ENCODE assay signal across 8 mouse cellular contexts in the genomic region with DNA sequence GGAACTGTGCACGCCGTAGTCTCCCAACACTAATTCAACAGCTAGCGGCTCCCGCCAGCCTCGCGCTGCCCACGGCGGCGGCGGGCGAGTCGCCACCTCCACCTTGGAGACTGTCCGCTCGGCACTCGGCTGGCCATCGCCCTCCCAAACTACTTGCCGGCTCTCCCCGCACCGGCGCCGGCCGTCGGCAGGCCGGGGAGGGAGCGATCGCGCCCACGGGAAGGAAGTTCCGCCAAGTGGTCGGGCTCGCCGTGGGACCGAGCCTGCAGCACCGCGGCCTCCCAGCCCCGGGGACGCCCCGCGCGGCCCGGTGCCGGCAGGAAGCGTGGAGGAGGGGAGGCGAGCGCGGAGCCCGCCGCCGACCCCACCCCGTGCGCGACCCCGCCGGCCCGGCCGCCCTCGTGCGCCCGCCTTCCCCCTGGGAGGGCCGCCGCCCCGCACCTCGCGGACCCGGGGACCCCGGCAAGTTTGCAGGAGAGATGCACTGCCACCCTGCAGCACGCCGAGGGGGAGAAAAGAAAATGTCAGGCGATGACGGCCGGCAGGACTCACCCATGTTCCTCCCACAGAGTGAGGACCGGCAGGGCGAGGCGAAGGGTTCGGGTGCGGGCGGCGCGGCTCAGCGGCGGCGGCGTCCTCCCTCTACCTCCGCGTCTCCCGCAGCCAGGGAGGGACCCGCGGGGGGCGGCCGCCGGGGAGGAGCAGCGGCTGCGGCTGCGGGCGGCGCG. TPM values are rescaled to one million over a fixed set of nuclear protein-coding genes. Genes with fewer than 3 reads are reported as not detected.
A peak's percentile ranks its signal among the peaks of the same experiment; 100 is the strongest.
DNase-seq lines count a peak whose midpoint lies in the region; ATAC-seq and TF ChIP-seq lines count a peak whose summit lies in the region.

A gene (minus strand): TSS at position 718 of the 728 bp plus-strand sequence.

- peaks cover 7% of the 10 kb centered on the region; the same call in 1 of the 2 replicates for H3K79me2 ChIP-seq in CH12.LX (replicated peaks; ENCODE audit: control insufficient read depth, extremely low read depth, insufficient read depth, poor library complexity, severe bottlenecking)

- no peaks in the 10 kb centered on the region for H3K27me3 ChIP-seq in CH12.LX (replicated peaks)
- H3K27me3 ChIP-seq in forebrain, embryonic 13.5 days: no peaks in the 10 kb centered on the region; the same call in 1 of the 2 replicates
- H3K27me3 ChIP-seq in heart, postnatal 0 days (ENCODE audit: control insufficient read depth, insufficient read depth, low read length): no peaks in the 10 kb centered on the region
- H3K27me3 ChIP-seq in liver, postnatal 0 days (ENCODE audit: insufficient read depth, low read length): no peaks in the 10 kb centered on the region
- H3K27me3 ChIP-seq in neural tube, embryonic 13.5 days: no peaks in the 10 kb centered on the region
- 0 out of 2 replicates have a peak, but pooled peaks cover 2% of the 10 kb centered on the region for H3K27me3 ChIP-seq in testis, adult 2 months (ENCODE audit: control insufficient read depth, insufficient read depth, low read length)

- H3K27ac ChIP-seq in CH12.LX (ENCODE audit: insufficient read depth, low read depth): peak within 1 kb of the TSS; percentile 85
- peak within 1 kb of the TSS; percentile 95 for H3K27ac ChIP-seq in forebrain, embryonic 13.5 days
- peak within 1 kb of the TSS; percentile 99 for H3K27ac ChIP-seq in heart, postnatal 0 days (ENCODE audit: low read depth)
- peak within 1 kb of the TSS; percentile 88 for H3K27ac ChIP-seq in liver, postnatal 0 days (ENCODE audit: low read depth)
- H3K27ac ChIP-seq in neural tube, embryonic 13.5 days (replicated peaks): peak within 1 kb of the TSS; percentile 99
- peak within 1 kb of the TSS; percentile 80 for H3K27ac ChIP-seq in testis, adult 2 months (ENCODE audit: control insufficient read depth, insufficient read depth, low read depth, low read length)

- H3K4me1 ChIP-seq in CH12.LX (ENCODE audit: control insufficient read depth in 1 of 2, insufficient read depth in 2 of 2): peaks cover 2 to 28% of the 10 kb centered on the region in 2 experiments
- peaks cover 17% of the 10 kb centered on the region for H3K4me1 ChIP-seq in forebrain, embryonic 13.5 days
- peaks cover 3% of the 10 kb centered on the region; the same call in 1 of the 2 replicates for H3K4me1 ChIP-seq in heart, postnatal 0 days (ENCODE audit: control insufficient read depth, insufficient read depth)
- 0 out of 2 replicates have a peak, but pooled peaks cover 2% of the 10 kb centered on the region for H3K4me1 ChIP-seq in liver, postnatal 0 days (ENCODE audit: insufficient read depth)
- H3K4me1 ChIP-seq in neural tube, embryonic 13.5 days (replicated peaks): peaks cover 29% of the 10 kb centered on the region
- H3K4me1 ChIP-seq in testis, adult 2 months (ENCODE audit: control insufficient read depth, insufficient read depth, low read length): peaks cover 4% of the 10 kb centered on the region

- H3K4me2 ChIP-seq in CH12.LX (ENCODE audit: insufficient read depth, low read depth, poor library complexity, severe bottlenecking): peak within 1 kb of the TSS; percentile 64; the same call in 1 of the 2 replicates
- peak within 1 kb of the TSS; percentile 79 for H3K4me2 ChIP-seq in forebrain, embryonic 13.5 days
- peak within 1 kb of the TSS; percentile 99 for H3K4me2 ChIP-seq in heart, postnatal 0 days (ENCODE audit: low read depth, low read length)
- H3K4me2 ChIP-seq in liver, postnatal 0 days (ENCODE audit: low read depth, low read length): peak within 1 kb of the TSS; percentile 99
- H3K4me2 ChIP-seq in neural tube, embryonic 13.5 days: peak within 1 kb of the TSS; percentile 82

- H3K36me3 ChIP-seq in CH12.LX (replicated peaks in 1 of 2; ENCODE audit: control insufficient read depth in 1 of 2, insufficient read depth in 1 of 2, low read length in 1 of 2): no peaks in the 10 kb centered on the region
- no peaks in the 10 kb centered on the region for H3K36me3 ChIP-seq in forebrain, embryonic 13.5 days (ENCODE audit: poor library complexity, severe bottlenecking)
- H3K36me3 ChIP-seq in heart, postnatal 0 days (replicated peaks; ENCODE audit: control insufficient read depth, insufficient read depth, low read length): no peaks in the 10 kb centered on the region
- no peaks in the 10 kb centered on the region for H3K36me3 ChIP-seq in liver, postnatal 0 days (replicated peaks; ENCODE audit: insufficient read depth, low read length)
- H3K36me3 ChIP-seq in neural tube, embryonic 13.5 days: no peaks in the 10 kb centered on the region
- H3K36me3 ChIP-seq in testis, adult 2 months (ENCODE audit: control insufficient read depth, insufficient read depth, low read length): no peaks in the 10 kb centered on the region

- in situ Hi-C loops in CH12.LX (cut with MboI; ENCODE audit: low pct_ligation_motif_present, low pct_unique_long_range_greater_than_20kb, low sequenced_read_pairs): no loop called here

- peak; percentile 28 for DNase-seq in CH12.LX (ENCODE audit: extremely low read depth)
- peak; percentile 31 for DNase-seq in c-Kit-positive CD71-positive TER-119-positive erythroid progenitor cells, embryonic 14.5 days (ENCODE audit: low spot score)
- peak; percentile 47 for DNase-seq in heart, postnatal 0 days (ENCODE audit: low spot score)
- peak; percentile 67 to 81 for DNase-seq in kidney, postnatal 4 days
- DNase-seq in liver, postnatal 0 days: no peak

- no peak for TF ChIP-seq RAD21 in CH12.LX (IDR thresholded peaks at IDR 0.05; ENCODE audit: low read depth, low read length)

- H3K4me3 ChIP-seq in CH12.LX (replicated peaks in 1 of 3; ENCODE audit: low read depth in 2 of 3, low read length in 2 of 3, poor library complexity in 1 of 3): peak within 1 kb of the TSS; percentile 55 to 98 (median 71)
- H3K4me3 ChIP-seq in forebrain, embryonic 13.5 days: peak within 1 kb of the TSS; percentile 90
- peak within 1 kb of the TSS; percentile 93 for H3K4me3 ChIP-seq in heart, postnatal 0 days (ENCODE audit: low read depth, low read length)
- H3K4me3 ChIP-seq in liver, postnatal 0 days (ENCODE audit: low read depth, low read length): peak within 1 kb of the TSS; percentile 74
- H3K4me3 ChIP-seq in neural tube, embryonic 13.5 days: peak within 1 kb of the TSS; percentile 93
- peak within 1 kb of the TSS; percentile 98 for H3K4me3 ChIP-seq in testis, adult 2 months (ENCODE audit: control insufficient read depth, low read depth, low read length)

- dilution Hi-C loops in CH12.LX (cut with MboI; ENCODE audit: extremely low pct_ligation_motif_present, extremely low pct_unique_long_range_greater_than_20kb, low sequenced_read_pairs): no loop called here

- TF ChIP-seq POLR2A in CH12.LX (IDR thresholded peaks at IDR 0.05; ENCODE audit: low read depth, low read length): no peak
- TF ChIP-seq POLR2A in testis, adult 2 months (IDR thresholded peaks at IDR 0.05; ENCODE audit: control insufficient read depth, low read depth, low read length): no peak

- no peak for TF ChIP-seq EP300 in CH12.LX (IDR thresholded peaks at IDR 0.05; ENCODE audit: low read length)
- TF ChIP-seq EP300 in heart, postnatal 0 days (IDR thresholded peaks at IDR 0.05; ENCODE audit: low read depth): no peak
- no peak for TF ChIP-seq EP300 in liver, postnatal 0 days (IDR thresholded peaks at IDR 0.05; ENCODE audit: low read depth)

- H3K9me3 ChIP-seq in CH12.LX (replicated peaks; ENCODE audit: low read length): peaks cover 15% of the 10 kb centered on the region
- H3K9me3 ChIP-seq in forebrain, embryonic 13.5 days (replicated peaks): no peaks in the 10 kb centered on the region
- 0 out of 2 replicates have a peak, but pooled peaks cover 4% of the 10 kb centered on the region for H3K9me3 ChIP-seq in heart, postnatal 0 days (replicated peaks; ENCODE audit: control insufficient read depth, low read length)
- no peaks in the 10 kb centered on the region for H3K9me3 ChIP-seq in liver, postnatal 0 days (ENCODE audit: low read length)
- no peaks in the 10 kb centered on the region for H3K9me3 ChIP-seq in neural tube, embryonic 13.5 days

- WGBS in forebrain, embryonic 13.5 days: 0% methylated on average over 61 of the region's 97 CpGs
- WGBS in heart, postnatal 0 days: 1% methylated on average over 60 of the region's 97 CpGs
- under 1% methylated on average over 67 of the region's 97 CpGs for WGBS in liver, postnatal 0 days (ENCODE audit: insufficient replicate concordance)
- WGBS in neural tube, embryonic 13.5 days: under 1% methylated on average over 74 of the region's 97 CpGs

- ATAC-seq in forebrain, embryonic 13.5 days: peak; percentile 65
- ATAC-seq in heart, postnatal 0 days (ENCODE audit: insufficient read depth, low read depth): peak; percentile 53
- ATAC-seq in liver, postnatal 0 days: peak; percentile 56
- peak; percentile 59 for ATAC-seq in neural tube, embryonic 13.5 days (ENCODE audit: low read depth)

- peak within 1 kb of the TSS; percentile 57 for H3K9ac ChIP-seq in CH12.LX (ENCODE audit: insufficient read depth, low read depth)
- H3K9ac ChIP-seq in forebrain, embryonic 13.5 days: peak within 1 kb of the TSS; percentile 87
- H3K9ac ChIP-seq in heart, postnatal 0 days (replicated peaks; ENCODE audit: low read depth, low read length): peak within 1 kb of the TSS; percentile 94
- peak within 1 kb of the TSS; percentile 77 for H3K9ac ChIP-seq in liver, postnatal 0 days (replicated peaks)
- peak within 1 kb of the TSS; percentile 93 for H3K9ac ChIP-seq in neural tube, embryonic 13.5 days

- no peak for TF ChIP-seq CTCF in CH12.LX (conservative IDR thresholded peaks at IDR 0.05 in 1 of 2, IDR thresholded peaks at IDR 0.05 in 1 of 2; ENCODE audit: low read depth in 2 of 2, low read length in 2 of 2)
- no peak for TF ChIP-seq CTCF in heart, postnatal 0 days (IDR thresholded peaks at IDR 0.05; ENCODE audit: low read depth)
- TF ChIP-seq CTCF in liver, postnatal 0 days (IDR thresholded peaks at IDR 0.05; ENCODE audit: low read depth): no peak
- no peak for TF ChIP-seq CTCF in testis, adult 2 months (IDR thresholded peaks at IDR 0.05; ENCODE audit: control insufficient read depth, insufficient read depth, insufficient replicate concordance, low read depth, low read length)

TF ChIP-seq in CH12.LX, 34 proteins besides CTCF, POLR2A, EP300 and RAD21 (continues in another document):
- TF ChIP-seq MYC (IDR thresholded peaks at IDR 0.05; ENCODE audit: low read depth, low read length): no peak
- TF ChIP-seq MEF2A (IDR thresholded peaks at IDR 0.05; ENCODE audit: borderline replicate concordance, low read depth, low read length): no peak; the same call in 1 of the 2 replicates
- TF ChIP-seq HCFC1 (IDR thresholded peaks at IDR 0.05; ENCODE audit: low read depth, low read length): no peak; the same call in 1 of the 2 replicates

RNA-seq across cellular contexts. Expression of the gene that starts here (rescaled TPM):
- 21.4 and 24.4 TPM in 2 replicates for total RNA-seq in CH12.LX (2012; rRNA removed)
- 23.6 and 26.3 TPM in 2 replicates for total RNA-seq in CH12.LX (2014; rRNA removed)
- polyA plus RNA-seq in CH12.LX (2012; ENCODE audit: insufficient read length, low read depth): 30.6 and 36.7 TPM in 2 replicates
- polyA plus RNA-seq in forebrain, embryonic 13.5 days (2015; fragmentation: Nextera tagmentation; extraction: Ambion mirVana): 44.8 and 51.6 TPM in 2 replicates
- total RNA-seq in heart, postnatal 0 days (2014; rRNA removed; ENCODE audit: low replicate concordance): 39.1 and 47.9 TPM in 2 replicates
- 32.0 and 32.2 TPM in 2 replicates for polyA plus RNA-seq in heart, postnatal 0 days (2015; fragmentation: Nextera tagmentation; extraction: Ambion mirVana)
- 8.3 and 9.9 TPM in 2 replicates for polyA plus RNA-seq in liver, postnatal 0 days (2015; fragmentation: Nextera tagmentation; extraction: Ambion mirVana)
- 92.3 and 99.7 TPM in 2 replicates for polyA plus RNA-seq in neural tube, embryonic 13.5 days (2015; fragmentation: Nextera tagmentation; extraction: Ambion mirVana)
- polyA plus RNA-seq in testis, adult 2 months (2012; rRNA removed): 2.7 and 3.5 TPM in 2 replicates
